Mouse (Mus musculus): Measurements from ENCODE around the gene Fam107a.

Fam107a gene

DNA sequence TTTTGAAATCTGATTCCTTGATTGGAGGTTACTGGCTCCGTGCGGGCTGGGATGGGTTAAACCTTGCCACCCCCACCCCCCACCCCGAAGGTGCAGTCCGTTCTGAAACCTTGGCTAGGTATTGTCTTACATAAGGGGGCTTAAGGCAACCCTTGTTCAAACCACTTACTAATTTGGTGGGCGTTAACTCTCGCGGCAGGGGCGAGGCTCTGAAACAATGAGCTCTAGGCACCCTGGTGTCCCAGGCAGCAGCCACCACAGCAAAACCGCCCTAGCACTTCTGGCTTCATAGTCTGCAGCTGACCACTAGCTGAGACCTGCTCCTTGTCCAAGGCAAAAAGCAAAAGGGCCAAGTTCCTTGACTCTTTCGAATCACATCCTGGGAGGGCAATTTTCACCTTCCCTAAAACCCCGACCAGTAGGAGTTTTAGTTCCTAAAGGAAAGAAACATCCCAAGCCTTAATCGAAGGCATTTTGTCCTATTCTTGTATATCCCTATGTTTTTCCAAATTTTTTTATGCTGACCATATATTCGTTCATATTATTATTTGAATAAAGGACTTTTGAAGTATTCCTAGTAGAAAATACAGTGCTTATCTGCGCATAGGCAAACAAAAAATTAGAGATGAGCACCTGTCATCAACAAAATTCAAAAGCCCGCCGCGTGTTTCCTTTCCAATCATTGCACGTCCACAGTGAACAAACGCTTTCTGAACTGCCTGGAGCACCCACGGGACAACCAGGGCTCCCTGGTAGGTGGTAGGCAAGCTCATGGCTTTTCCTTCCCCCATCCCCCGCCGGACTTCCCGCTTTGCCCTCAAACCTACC is 1.2 kb downstream of the Fam107a start:
- DNase-seq: peak; percentile 28 to 63

DNA sequence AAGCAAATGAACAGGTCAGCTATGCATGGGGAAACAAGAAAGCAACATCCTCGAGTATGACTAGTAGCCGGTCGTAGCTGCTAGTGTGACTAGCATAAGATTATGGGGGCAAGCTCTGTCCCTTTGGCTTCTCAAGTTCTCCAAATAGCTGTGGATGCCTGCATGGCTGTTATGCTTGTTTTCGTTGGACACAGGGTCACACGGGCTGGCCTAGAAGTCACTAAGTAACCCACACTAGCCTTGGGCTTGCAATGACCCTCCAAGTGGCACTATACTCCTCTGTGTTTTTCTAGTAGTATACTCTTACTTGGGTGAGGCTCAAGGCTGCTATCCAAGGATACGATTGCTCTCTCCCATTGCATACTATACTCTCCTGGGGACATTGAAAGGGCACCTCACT is 2.7 kb downstream of the Fam107a start:
- peak; percentile 35 to 60 for DNase-seq

DNA sequence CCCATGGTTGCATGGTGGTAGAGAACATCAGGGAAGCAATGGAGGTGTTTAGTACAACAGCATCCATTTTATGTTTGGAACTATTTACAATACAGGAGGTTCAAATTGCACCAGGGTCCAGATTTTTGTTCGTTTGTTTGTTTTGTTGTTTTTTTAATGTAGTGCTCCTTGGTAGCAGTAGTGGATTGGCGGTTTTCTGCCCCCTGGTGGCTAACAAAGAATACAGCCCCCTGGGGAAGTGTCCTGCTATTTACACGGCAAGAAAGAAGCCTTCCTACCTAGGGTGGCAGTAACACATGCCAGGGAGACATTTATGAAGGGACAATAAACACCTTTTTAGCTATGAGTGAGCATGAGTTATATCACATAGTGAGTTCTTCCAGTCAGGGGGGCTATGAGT is 3.3 kb downstream of the Fam107a start:
- peak in 1 of 2 experiments; percentile 43 for DNase-seq

DNA sequence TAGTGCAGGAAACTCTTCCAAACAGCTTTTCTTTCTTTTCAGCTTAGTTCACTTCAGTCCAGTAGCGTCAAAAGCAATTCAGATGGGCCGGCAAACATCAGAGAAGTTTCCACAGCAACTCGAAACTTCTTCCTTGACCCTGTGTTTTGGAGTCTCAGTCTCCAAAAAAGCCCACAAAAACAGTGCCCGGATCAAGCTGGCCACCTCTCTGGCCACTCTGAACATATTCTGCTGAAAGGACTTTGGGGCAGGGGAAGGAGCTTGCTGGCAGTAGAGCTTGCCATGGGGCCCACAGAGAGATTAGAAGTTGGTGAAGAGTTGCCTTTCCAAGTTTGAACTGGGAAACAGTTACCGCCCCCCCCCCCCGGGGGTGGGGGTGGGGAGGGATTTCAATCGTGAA is 3.9 kb downstream of the Fam107a start:
- peak in 1 of 2 experiments; percentile 44 for DNase-seq

DNA sequence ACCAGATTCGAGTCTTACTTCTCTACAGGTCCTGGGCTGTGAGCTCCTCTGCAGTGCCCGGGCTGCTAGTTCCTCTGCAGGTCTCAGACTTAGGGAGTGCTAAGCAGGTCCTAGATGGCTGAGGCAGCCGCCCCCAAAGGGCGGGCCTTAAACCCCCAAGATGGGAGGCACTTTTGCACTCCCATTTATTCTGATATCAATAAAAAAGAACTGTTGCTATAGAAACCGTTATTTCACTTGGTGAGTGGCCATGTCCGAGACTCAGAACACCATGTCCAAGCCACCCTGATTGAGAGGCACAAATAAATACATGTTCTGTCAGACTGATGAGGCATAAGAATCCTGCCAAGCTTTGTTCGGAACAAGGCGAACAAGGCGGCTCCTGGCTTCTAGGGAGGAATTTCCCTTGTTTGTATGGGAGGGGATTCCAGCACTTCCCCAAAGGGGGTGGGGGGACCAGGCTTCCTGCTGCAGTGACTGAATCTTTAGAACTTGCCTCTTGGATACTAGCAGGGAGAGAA is 8.1 kb downstream of the Fam107a start:
- DNase-seq: peak in 1 of 2 experiments; percentile 60

DNA sequence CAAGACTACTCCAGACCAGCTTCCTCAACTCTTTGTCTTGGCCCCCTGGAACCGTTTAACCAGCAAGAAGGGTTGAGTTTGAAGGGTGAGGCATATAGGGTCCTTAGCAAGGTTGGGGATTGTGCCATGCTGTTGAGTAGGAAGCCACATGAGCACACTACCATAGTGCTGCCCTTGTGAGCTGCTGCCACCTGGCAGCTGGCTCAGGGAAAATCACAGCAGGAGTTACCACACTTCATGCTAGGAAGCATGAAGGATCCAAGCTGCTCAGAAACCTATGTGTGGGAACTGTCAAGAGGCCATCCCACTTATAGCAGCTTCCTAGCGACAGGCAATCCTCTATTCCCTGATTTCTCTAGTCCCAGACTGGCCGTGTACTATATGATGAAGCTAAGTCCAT is 9.2 kb downstream of the Fam107a start:
- peak in 1 of 2 experiments; percentile 35 for DNase-seq

DNA sequence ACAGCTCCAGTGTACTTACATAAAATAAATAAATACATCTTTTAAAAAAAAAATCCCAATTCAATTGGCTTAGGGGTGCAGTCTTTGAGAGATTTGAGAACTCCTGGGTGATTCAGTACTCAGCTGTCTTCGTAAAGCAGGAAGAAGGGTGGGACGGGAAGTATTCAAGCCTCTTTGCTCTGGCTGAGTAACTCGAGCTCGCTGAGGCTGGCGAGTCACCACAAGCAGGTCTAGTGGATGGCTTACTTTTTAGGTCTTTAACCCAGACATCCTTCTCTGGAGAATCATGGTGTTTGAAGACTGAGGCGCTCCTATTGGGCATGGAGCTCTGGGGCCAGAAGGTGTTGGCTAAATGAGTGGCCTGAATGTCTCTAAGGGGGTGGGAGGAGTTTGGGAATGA is 10.9 kb downstream of the Fam107a start:
- DNase-seq: peak in 1 of 2 experiments; percentile 23

DNA sequence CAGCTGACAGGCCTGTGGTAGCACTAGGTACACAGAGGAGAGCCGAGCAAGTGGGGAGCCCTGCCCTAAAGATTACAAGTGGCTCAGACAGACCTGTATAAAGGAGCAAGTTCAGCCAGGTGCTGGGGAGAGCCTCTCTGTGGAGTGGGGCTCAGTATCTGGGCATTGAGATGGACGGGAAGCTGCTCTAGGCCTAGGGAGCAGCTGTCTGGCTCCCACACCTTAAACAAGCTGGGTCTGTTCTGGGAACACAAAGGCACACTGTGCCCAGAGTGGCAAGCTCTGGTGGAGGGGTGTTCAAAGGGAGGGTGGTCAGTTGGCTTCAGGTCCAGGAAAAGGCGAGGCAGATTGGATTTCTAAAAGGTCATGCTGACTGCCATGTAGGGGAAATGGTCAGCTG is 12.8 kb downstream of the Fam107a start:
- peak in 1 of 2 experiments; percentile 36 for DNase-seq

DNA sequence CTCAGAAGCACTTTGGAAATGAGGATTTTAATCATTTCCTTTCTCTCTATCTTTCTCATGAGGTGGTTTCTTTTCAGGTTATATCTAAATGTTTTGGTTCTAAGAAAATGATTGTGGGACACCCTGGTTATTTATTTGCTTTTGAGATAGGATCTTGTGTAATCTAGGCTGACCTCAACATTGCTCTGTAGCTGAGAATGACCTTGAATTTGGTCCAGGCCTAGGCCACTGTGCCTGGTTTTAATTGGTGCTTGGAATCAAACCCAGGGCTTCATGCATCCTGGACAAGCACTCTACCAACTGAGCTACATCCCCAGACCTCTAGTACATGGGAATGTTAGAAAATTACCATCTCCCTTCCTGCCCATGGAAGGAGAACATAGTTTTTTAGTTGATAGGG is 13.7 kb downstream of the Fam107a start:
- peak in 1 of 2 experiments; percentile 40 for DNase-seq

DNA sequence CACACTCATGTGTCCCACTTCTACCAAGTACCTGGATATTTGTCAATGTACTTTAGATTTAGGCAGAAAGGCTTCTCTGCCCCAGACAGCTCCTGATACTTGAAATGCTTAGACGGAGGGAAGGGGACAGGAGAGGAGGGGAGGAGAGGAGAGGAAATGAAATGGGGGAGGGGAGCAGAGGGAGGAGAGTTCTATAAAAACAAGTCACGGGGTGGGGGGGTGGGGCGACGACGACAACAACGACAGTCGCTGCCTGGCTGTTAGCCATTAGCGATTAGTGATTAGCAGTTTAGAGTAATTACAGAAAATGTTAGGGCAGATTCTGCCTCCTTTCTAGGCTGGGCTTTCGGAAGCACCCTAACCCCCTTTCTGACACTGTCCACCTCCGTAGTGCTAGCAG is 15.1 kb downstream of the Fam107a start:
- peak in 1 of 2 experiments; percentile 31 for DNase-seq

DNA sequence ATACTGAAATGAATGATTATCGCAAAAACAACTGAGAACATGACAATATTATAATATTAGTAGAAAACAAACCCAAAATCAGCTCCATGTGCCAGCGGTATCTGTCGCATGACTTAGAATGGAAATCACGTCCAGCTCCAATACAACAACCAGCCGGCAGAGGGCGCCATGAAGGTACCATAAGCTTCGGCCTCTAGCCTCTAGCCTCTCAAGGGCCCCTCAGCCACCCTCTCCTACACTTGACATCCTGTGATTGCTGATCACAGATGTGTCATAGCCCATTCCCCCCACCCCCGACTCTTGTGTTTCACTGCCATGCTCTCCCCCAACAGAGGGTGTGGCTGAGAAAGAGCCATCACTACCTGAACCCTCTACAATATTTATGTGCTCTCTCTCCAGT is 17.5 kb downstream of the Fam107a start:
- peak; percentile 81 to 88 for DNase-seq

DNA sequence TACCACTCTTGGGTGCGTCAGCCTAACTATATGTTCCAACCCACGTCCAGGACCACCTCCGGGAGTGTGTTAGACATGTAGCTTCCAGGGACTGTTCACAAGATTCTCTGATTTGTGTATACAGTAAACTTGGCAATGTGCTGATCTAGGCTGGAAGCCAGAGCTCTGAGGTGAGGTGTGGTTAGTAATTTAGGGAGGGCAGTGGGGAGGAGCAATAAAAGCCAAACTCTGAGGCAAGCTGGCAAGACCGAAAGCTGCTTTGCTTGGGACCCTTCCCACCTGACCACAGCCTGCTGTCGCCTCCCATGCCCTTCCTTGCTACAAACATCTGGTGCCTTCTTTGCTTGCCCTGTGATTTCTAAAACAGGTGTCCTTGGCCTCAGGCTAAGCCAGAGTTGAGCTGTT is 19.9 kb downstream of the Fam107a start:
- peak; percentile 56 to 62 for DNase-seq

DNA sequence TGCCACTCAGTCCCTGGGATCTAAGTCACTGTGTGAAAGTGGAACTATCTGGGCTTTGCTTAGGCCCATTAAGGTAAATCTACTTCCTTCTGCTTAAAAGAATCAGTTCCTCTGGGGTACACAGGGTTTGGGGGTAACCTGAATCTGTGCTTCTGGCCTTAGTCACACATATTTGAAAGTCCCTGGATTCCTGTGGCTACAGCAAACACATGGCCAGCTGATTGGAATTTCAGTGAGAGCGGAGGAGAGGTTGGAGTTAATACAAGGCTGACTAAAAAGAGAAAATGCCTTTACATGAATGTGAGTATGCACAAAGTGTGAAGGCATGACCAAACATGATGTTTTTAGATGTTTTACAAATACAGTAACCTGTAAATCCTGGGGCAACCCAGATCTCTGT is 23.6 kb downstream of the Fam107a start:
- DNase-seq: no peak

DNA sequence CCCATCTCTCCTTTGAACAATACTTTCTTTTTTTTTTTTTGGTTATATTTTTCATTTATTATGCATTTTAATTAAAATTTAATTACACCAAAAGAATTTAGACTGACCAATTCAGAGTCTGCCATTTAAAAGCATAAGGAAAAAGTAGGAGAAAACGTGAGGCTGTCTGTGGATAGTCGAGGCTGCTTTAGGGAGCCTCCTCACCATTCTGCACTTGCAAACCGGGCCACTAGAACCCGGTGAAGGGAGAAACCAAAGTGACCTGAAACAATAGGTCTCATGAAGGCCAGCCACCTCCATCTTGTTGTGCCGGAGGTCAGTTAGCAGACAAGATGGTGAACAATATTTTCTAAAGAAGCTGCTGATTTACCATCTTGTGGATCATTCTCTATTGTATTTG is 31.2 kb downstream of the Fam107a start:
- peak; percentile 37 to 61 for DNase-seq

DNA sequence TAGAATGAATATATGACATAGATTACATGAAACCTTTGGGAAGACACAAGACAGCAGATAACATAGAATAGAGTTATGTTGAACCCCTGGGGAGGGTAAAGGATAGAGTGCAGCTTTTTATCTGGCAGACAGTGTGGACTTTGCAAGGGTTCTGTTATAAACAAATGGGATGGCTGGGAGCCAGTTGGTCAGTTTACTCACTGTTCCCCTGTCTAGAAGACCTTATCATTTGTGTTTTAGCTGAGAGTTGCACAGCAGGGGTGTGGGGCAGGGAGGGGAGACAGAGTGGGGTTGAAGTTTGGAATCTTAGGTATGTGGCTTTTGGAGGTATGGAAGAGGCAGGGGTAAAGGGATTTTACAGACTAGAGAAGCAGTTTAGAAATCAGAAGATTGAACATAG is 34.0 kb downstream of the Fam107a start:
- no peak for DNase-seq

DNA sequence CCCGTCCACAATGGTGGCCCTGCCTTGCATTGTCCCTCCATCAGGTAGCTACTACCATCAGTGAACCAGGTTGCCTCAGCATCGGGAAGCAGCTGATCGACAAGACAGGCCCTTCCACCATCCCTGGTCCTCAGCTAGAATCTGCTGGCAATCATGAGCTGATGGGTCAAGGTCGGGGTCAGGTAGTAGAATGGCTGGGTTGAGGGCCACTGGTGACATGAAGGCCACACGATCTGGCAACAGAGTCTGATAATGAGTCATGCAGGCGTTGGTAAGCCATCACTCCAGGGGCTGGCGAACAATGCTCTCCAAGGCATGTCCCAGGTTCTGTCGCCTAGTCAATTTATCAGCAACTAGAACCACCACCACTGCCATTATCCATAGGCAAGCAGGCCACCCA is 46.5 kb downstream of the Fam107a start:
- peak in 1 of 2 experiments; percentile 2 for DNase-seq

DNA sequence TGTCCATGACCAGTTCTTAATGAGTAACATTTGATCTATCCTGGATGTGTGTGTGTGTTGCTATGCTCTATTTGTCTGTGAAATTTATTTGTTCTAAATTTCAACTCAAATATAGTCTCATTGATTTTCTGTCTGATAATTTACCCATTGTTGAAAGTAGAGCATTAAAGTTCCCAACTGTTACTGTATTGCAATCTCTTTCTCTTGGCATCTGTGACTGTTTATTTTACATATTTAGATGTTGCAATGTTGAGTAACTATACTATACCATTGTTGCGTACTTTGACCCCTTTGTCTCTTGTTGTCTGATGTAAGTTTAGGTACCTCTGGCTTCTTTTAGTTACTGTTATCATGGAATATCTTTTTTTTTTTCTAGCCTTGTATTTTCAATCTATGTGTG is 53.4 kb downstream of the Fam107a start:
- no peak for DNase-seq

DNA sequence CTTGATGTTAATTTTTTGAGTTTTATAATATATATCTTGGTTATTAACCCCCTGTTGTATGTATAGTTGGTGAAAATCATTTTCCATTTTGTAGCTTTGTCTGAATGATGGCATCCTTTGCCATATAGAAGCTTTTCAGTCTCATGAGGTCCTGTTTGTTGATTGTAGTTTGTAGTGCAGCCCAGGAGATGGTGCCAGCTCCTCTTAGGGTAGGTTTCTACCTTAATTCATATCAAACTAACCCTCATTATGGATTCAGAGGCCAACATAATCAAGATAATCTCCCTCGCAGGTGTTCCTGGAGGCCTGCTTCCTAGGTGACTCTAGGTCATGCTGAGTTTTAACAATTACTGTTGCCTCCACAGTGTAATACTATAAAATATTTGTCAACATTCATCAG is 55.6 kb downstream of the Fam107a start:
- DNase-seq: peak; percentile 38

DNA sequence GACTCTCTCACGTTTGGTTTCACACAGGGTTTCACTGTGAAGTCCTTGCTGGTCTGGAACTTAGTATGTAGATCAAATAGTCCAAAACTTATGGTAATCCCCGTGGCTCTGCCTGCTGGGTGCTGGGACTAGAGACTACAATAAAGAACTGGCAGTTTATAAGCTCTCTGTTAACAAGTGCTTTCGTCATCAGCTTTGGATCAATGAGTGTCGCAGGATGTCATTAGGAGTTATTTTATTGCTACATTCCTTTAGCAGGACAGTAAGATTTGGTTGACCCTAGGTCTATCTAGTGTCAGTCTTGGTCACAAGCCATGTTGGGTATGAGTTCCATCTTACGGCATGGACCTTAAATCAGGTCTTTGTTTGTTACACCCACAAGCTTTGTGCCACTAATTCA is 57.6 kb downstream of the Fam107a start:
- DNase-seq: no peak

DNA sequence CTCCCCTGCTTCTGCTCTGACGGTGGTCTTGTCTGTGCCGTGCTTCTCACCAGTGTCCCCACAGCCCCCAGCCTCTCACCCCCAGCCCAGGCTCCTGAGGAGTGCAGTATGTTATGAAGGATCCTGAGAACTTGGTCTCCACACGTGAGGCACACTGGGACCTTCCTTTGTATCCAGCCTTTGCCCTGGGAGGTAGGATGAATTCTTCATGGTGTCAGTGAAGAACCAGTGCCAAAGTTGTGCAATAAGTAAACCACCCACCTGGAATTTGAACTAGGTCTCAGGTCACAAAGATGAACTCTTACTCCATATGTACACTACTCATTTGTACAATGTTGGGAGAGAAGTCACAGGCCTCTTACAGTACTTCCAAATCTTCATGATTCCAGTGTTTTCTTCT is 58.7 kb downstream of the Fam107a start, which contains the start of gene Acox2:
Gene Acox2, minus strand, starts transcription at position 188 of the 400 bp plus-strand sequence.
- peak; percentile 57 to 78 for DNase-seq

DNA sequence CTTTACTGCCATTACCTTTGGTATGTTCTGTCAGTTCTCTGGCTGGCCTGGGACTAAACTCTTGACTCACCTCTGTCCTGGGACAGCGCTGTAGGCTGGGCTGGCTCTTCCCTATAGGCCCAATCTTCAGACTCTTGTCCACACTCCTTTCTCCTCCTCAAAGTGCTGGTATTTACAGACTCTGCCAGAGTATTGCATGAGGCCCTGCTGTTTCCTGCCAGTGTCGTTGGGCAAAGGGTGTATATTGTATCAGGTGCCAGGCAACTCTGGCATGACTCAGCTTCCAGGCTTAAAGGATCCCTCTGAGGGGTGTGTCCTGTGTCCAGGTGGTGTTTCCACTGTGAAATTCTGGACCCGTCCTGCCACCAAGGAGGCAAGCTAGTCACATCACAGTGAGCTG is 59.1 kb downstream of the Fam107a start:
- DNase-seq: peak; percentile 31 to 67

DNA sequence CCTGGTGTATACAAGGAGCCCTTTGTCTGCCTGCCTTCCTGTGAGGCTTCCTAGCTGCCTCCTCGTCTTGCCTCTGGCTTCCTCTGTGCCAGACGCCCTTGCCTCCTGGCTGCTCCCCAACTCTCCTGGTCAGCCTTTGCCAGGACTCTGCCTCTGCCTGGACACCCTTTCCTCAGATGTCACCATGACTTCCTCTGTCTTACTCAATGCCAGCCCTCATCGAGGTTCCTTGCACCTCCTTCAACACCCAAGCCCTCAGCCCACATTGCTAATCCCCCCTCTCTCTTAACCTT is 59.5 kb downstream of the Fam107a start:
- peak; percentile 64 to 81 for DNase-seq

DNA sequence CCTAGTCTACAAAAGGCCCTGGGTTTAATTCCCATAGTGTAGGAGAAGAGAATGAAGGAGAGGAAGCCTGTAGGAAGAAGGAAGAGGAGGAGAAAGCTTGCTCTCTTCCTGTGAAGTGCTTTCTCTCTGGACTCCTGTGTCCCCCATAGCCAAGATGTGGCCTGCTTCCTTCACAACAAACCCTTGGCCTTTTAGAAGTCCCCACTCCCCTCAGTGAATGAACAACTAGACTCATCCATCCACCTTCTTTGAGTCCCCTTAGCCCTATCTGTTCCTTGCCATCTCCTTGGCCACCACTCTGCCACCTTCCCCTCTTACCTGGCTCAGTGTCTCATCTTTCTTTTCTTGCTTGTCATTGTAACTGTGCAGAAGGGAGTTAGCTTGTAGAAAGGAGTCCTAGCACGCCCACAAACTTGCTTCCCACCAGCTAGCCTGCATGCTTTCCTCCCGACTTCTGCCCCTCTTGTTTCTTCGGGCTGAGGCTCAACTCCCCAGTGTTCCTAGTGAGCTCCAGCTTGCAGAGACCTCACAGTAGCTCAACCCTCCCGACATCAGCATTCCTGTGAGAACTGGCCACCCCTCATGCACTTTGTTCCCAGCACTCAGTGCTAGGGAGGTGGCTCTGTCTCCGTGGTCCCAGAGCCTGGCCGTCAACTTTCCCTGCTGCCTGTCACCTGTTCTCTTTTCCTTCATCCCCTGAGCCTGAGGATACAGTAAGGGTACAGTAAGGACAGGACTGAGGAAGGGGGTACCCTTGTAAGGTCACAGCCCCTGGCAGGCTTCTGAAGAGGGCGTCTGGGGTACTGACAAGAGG is 60.1 kb downstream of the Fam107a start:
- peak; percentile 42 to 59 for DNase-seq

DNA sequence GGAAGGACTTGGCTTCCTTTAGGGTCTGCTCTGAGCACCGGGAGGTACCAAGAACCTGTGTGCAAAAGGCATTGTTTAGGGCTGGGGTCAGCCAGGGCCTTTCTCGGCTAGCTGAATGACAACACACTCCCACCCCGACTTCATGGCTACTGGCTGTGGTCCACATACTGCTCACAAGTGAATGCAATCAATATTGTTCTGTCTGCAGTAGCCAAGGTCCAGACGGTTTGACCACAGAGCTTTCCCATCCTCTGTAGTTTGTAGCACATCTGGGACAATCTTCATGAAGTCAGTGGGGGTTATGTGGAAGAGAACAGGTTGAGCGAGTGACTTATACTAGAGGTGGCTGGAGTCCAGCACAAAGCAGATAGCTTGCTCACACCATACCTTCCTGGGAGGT is 60.9 kb downstream of the Fam107a start:
- DNase-seq: peak in 1 of 2 experiments; percentile 25
